Mouse (Mus musculus) hindbrain, embryonic 16.5 days (tissue): ENCODE data around the gene Spata45. TPM values are rescaled to one million over a fixed set of nuclear protein-coding genes. Genes with fewer than 3 reads are reported as not detected.

Source experiments
- ATAC-seq: fragments of 200-750 bp; cut with Nextera tagmentation; 2 replicates; pipeline ENCODE4 v1.8.0; 2017; ENCODE audit warnings: moderate TSS enrichment, moderate library complexity
- H3K27ac ChIP-seq: fragments of 300-500 bp; sonication (generic); 2 replicates; pipeline ENCODE4 v1.5.1; 2014; ENCODE audit warnings: low read depth, mild to moderate bottlenecking, control low read depth, low read length, moderate library complexity
- H3K27me3 ChIP-seq: fragments of 300-500 bp; sonication (generic); replicated peaks from 2 replicates; pipeline ENCODE4 v1.6.1; 2014; ENCODE audit warnings: low read length; ENCODE audit not compliant: control insufficient read depth, insufficient read depth
- H3K36me3 ChIP-seq: fragments of 300-500 bp; sonication (generic); 2 replicates; pipeline ENCODE4 v1.6.1; 2014; ENCODE audit warnings: mild to moderate bottlenecking, low read length, moderate library complexity, mixed read lengths; ENCODE audit not compliant: control insufficient read depth, insufficient read depth
- H3K4me1 ChIP-seq: fragments of 300-500 bp; sonication (generic); 2 replicates; pipeline ENCODE4 v1.6.1; 2014; ENCODE audit warnings: low read depth, low read length; ENCODE audit not compliant: control insufficient read depth, insufficient read depth
- H3K4me2 ChIP-seq: fragments of 300-500 bp; sonication (generic); 2 replicates; pipeline ENCODE4 v1.6.1; 2014; ENCODE audit warnings: mild to moderate bottlenecking, low read length, control low read depth, moderate library complexity
- H3K4me3 ChIP-seq: fragments of 300-500 bp; sonication (generic); 2 replicates; pipeline ENCODE4 v1.5.1; 2014; ENCODE audit warnings: mild to moderate bottlenecking, low read length, control low read depth, moderate library complexity
- H3K9ac ChIP-seq: fragments of 300-500 bp; sonication (generic); 2 replicates; pipeline ENCODE4 v1.6.1; 2014; ENCODE audit warnings: low read depth, mild to moderate bottlenecking, control low read depth, low read length, moderate library complexity
- H3K9me3 ChIP-seq: fragments of 300-500 bp; sonication (generic); 2 replicates; pipeline ENCODE4 v1.6.1; 2014; ENCODE audit warnings: mild to moderate bottlenecking, low read length, moderate library complexity; ENCODE audit not compliant: control insufficient read depth
- WGBS: fragments of 180-500 bp; shearing (Covaris S2); extraction: QIAGEN DNeasy Blood & Tissue Kit; methylation state at CpG from one replicate; pipeline ENCODE4 v1.1.7; 2014; 5-methylcytosine and 5-hydroxymethylcytosine counted together
- polyA plus RNA-seq: library from polyadenylated mRNA; unstranded; fragments of >200 nt; fragmentation: Nextera tagmentation; extraction: Ambion mirVana; gene quantifications from 2 replicates; pipeline ENCODE4 v1.2.1, GENCODE M21; 2015

Spata45 gene
- polyA plus RNA-seq, 1 experiment from 2014 or later = not detected

DNA sequence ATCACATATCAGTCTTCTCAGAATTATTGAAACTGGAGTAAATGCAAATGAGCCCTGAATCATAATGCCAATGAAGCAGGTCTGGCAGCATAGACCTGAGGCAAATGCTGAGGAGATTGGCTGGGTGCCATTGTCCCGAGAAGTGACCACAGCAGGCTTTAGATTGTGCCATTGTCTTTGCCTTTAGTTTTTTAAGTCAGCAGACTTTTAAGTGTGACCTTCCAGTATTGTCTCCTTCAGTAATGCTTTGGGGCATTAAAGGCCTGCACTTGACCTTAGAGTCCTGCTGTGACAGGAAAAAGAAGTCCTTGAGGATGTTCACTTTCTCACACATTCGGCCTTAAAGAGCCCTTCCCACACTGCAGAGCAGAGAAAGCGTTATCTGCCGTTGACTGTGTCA, 33.8 kb downstream of the Spata45 start:
- no peak for ATAC-seq
- no peaks in the 10 kb centered on the region for H3K4me1 ChIP-seq
- H3K4me3 ChIP-seq = no peak overlapping the region
- no peak overlapping the region for H3K9ac ChIP-seq
- H3K27ac ChIP-seq = no peak overlapping the region
- no peak overlapping the region for H3K4me2 ChIP-seq
- H3K27me3 ChIP-seq = no peaks in the 10 kb centered on the region
- H3K9me3 ChIP-seq = no peaks in the 10 kb centered on the region
- H3K36me3 ChIP-seq = no peaks in the 10 kb centered on the region
- WGBS = 81% methylated on average over 4 of the region's 4 CpGs

DNA sequence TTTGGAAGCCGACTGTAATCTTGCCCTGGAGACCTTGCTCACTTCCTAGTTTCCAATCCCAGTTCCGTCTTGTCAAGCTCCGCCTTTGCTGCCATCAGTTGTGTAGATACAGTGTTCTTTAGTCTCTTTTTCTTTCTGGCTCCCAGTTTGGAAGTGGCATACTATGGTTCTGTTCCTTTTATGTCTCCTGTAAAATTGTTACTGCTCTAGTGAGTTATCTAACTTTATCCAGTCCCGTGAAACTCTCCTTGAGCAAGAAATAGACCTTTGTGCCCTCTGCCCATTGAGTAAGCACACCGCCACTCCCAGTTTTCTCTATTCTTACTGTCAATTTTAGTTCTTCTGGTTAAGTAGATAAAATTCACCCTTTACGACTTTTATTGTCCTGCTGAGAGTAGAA, 35.2 kb downstream of the Spata45 start:
- WGBS = 87% methylated on average over 6 of the region's 6 CpGs
- Histone ChIP-seq H3K4me3 (no peak overlapping the region), H3K9me3 (no peaks in the 10 kb centered on the region), H3K27ac (no peak overlapping the region), H3K4me2 (no peak overlapping the region), H3K36me3 (no peaks in the 10 kb centered on the region), H3K27me3 (no peaks in the 10 kb centered on the region), H3K4me1 (no peaks in the 10 kb centered on the region), H3K9ac (no peak overlapping the region)
- ATAC-seq = no peak

DNA sequence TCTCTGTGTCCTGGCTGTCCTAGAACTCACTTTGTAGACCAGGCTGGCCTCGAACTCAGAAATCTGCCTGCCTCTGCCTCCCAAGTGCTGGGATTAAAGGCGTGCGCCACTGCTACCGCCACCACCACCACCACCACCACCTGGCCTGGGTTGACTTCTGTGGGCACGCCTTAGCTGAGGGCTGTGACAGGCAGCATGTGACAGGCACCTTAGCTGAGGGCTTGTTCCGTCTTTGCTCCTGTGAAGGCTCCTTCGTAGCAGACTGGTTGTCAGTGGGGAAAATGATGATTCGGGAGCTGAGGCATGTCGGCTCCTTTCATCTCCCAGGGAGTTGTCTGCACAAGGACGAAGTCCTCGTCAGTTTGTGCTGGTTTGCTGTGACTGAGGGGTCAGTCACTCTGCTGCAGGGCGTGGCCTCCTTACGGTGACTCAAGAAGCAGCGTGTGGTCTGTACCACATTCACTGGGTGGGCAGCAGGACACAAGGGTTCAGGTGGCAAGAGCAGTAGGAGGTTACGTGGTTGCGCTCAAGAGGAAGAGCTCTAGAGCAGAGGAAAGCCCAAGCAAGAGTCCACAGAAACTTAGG, 36.0 kb downstream of the Spata45 start:
- H3K27ac ChIP-seq = no peak overlapping the region
- H3K4me3 ChIP-seq = no peak overlapping the region
- H3K27me3 ChIP-seq = no peaks in the 10 kb centered on the region
- H3K4me2 ChIP-seq = no peak overlapping the region
- no peaks in the 10 kb centered on the region for H3K9me3 ChIP-seq
- no peaks in the 10 kb centered on the region for H3K36me3 ChIP-seq
- H3K9ac ChIP-seq = no peak overlapping the region
- WGBS = 91% methylated on average over 16 of the region's 16 CpGs
- ATAC-seq = no peak
- H3K4me1 ChIP-seq = no peaks in the 10 kb centered on the region

DNA sequence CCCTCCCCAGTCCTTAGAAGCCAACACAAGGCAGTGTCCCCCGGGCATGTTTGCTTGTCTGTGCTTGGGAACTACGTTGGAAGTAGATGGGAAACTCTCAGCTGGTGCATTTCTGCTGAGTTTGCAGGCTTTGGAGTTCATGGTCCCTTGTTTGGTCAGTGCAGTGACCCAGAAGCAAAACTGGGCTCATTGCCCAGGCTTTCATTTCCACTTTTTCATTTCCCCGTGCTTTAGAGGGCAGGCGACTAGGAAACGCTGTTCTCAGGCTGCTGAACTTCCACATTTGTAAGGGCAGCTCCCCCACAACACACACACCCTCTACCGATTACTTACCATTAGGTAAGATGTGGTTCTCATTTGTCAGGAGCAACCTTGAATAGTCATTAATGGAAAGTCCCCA, 36.6 kb downstream of the Spata45 start:
- no peak overlapping the region for H3K27ac ChIP-seq
- no peaks in the 10 kb centered on the region for H3K36me3 ChIP-seq
- H3K9ac ChIP-seq = no peak overlapping the region
- H3K4me1 ChIP-seq = no peaks in the 10 kb centered on the region
- H3K4me2 ChIP-seq = no peak overlapping the region
- ATAC-seq = no peak
- no peak overlapping the region for H3K4me3 ChIP-seq
- WGBS = 66% methylated on average over 6 of the region's 6 CpGs
- H3K9me3 ChIP-seq = no peaks in the 10 kb centered on the region
- no peaks in the 10 kb centered on the region for H3K27me3 ChIP-seq

DNA sequence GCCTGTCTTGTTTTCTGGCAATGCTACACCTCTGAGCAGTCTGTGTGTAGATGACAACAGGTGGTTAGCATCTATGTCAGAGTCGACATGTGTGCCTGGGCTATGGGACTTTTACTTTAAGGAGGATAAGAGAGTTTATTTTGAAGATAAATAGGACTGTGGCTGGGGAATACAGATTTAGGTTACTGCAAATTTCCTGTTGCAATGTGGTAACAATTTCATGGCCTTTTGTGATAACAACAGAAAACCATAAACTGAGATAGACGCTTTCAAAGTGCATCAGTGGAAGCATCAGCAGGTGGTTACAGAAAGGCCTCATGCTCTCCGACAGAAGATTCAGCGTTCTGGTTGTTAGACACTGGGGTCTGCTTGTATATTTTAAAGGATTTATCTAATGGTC, 37.0 kb downstream of the Spata45 start:
- H3K4me2 ChIP-seq = no peak overlapping the region
- H3K27me3 ChIP-seq = no peaks in the 10 kb centered on the region
- H3K36me3 ChIP-seq = no peaks in the 10 kb centered on the region
- WGBS = 89% methylated on average over 4 of the region's 4 CpGs
- H3K9me3 ChIP-seq = no peaks in the 10 kb centered on the region
- no peak overlapping the region for H3K4me3 ChIP-seq
- H3K9ac ChIP-seq = no peak overlapping the region
- ATAC-seq = no peak
- no peaks in the 10 kb centered on the region for H3K4me1 ChIP-seq
- H3K27ac ChIP-seq = no peak overlapping the region

DNA sequence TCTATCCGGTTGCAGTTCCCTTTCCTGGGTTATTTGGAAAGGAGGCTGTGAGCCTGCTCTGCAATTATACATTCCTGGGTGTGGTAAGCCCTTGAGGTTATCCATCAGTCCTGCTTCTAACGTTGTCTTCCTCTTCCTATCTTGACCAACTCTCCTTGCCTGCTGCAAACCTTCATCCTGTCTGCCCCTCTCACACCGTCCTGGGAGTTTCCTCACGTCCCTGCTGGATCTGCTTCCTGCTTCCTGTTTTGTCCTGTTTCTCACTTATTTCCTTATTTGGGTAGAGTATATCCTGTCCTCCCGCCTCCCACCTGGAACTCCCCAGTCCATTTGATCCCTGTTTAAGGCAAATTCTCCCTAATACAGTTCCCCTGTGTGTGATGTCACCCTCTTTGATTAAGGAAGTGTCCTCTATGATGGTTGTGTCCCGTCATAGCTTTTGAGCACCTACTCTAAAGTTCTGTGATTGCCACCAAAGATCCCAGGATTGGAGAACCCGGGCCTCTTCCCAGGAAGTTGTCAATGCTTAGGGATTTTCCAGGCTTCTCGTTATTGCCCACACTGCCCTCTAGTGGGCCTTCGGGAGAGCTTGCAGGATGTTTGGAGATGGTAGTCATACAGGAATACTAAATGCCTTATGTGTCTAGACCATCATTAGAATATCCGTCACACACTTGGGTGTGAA, 38.9 kb downstream of the Spata45 start:
- 66% methylated on average over 10 of the region's 10 CpGs for WGBS
- H3K9me3 ChIP-seq = no peaks in the 10 kb centered on the region
- no peak overlapping the region for H3K4me3 ChIP-seq
- no peak overlapping the region for H3K9ac ChIP-seq
- no peaks in the 10 kb centered on the region for H3K36me3 ChIP-seq
- no peaks in the 10 kb centered on the region for H3K4me1 ChIP-seq
- H3K4me2 ChIP-seq = no peak overlapping the region
- no peaks in the 10 kb centered on the region for H3K27me3 ChIP-seq
- no peak overlapping the region for H3K27ac ChIP-seq
- ATAC-seq = no peak

DNA sequence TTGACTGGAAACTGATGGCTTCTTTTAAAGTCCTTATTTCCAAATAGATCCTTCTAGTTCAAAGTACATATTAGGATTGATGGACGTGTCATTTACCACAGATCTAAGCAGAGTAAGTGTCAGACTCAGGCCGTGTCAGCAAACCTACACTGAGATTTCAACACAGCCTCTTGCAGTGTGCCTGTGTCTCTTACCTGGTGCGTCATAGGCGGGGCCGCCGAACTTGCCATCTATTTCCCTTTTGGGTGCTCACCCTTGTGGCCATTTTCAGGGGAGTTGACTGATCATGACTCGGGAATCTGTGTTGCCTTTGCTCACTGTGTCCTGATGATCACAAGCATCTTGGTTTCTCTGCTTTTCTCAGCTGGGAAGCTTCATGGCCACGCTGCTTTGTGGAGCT, 46.8 kb downstream of the Spata45 start:
- Histone ChIP-seq H3K4me2 (no peak overlapping the region), H3K9ac (no peak overlapping the region), H3K36me3 (no peaks in the 10 kb centered on the region), H3K27me3 (no peaks in the 10 kb centered on the region), H3K9me3 (no peaks in the 10 kb centered on the region), H3K27ac (no peak overlapping the region), H3K4me1 (no peaks in the 10 kb centered on the region), H3K4me3 (no peak overlapping the region)
- WGBS = 90% methylated on average over 8 of the region's 8 CpGs
- no peak for ATAC-seq

DNA sequence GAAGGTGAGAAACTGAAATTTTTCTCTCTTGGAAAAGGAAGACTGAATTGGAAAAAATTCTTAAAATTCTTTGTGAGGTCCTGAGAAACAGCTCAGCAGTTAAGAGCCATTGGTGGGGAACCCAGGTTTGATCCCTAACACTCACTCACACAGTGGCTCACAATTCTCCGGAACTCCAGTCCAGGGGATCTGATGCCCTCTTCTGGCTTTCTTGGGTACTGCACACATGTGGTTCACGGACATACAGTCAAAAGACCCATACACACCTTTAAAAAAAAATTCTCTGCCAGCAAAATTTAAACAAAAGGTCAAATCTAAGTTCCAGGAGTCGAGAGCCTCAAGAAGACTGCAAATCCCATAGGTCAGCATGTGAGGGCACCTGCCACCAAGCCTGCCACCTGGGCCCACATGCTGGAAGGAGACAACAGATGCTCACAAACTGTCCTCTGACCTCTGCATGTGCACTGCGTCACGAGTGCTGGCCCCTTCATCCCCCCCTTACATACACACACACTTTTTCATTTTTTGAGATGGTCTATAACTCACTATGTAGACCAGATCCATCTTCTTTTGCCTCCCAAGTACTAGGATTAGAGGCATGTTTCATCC, 48.6 kb downstream of the Spata45 start:
- H3K9ac ChIP-seq = no peak overlapping the region

DNA sequence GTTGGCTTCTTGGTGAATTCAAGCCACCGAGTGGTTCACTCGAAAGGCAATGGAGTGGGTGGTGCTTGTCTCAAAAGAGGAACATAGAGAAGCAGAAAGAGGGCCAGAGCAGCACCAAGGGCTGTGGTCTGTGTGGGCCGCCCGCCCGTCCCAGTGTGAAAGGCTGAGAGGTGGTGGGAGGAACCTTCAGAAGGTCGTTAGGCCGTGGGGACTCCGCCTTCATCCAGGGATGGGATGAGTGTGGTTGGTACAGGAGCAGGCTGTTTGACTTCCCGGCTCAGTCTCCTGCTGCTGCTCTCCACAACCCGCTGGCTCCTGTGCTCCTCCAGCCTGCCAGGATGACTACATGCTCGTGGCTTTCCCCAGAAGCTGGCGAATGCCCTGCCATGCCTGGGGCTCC, 49.2 kb downstream of the Spata45 start:
- no peaks in the 10 kb centered on the region for H3K9me3 ChIP-seq
- no peak overlapping the region for H3K27ac ChIP-seq
- H3K36me3 ChIP-seq = no peaks in the 10 kb centered on the region
- no peak overlapping the region for H3K4me2 ChIP-seq
- 80% methylated on average over 12 of the region's 12 CpGs for WGBS
- H3K27me3 ChIP-seq = no peaks in the 10 kb centered on the region
- H3K9ac ChIP-seq = no peak overlapping the region
- no peak for ATAC-seq
- H3K4me3 ChIP-seq = no peak overlapping the region
- H3K4me1 ChIP-seq = no peaks in the 10 kb centered on the region

More for the DNA sequence above, 48.6 kb downstream of the Spata45 start:
- ATAC-seq = no peak
- Histone ChIP-seq H3K4me2 (no peak overlapping the region), H3K36me3 (no peaks in the 10 kb centered on the region), H3K9me3 (no peaks in the 10 kb centered on the region), H3K4me3 (no peak overlapping the region), H3K4me1 (no peaks in the 10 kb centered on the region), H3K27ac (no peak overlapping the region), H3K27me3 (no peaks in the 10 kb centered on the region)
- 68% methylated on average over 5 of the region's 5 CpGs for WGBS
